Mouse (Mus musculus) cortical plate, adult 2 months (tissue): ENCODE data around the gene Nlk.

Source experiments
- CTCF ChIP-seq: fragments of 200-500 bp; IDR thresholded peaks from 2 replicates; pipeline ENCODE4 v1.5.1; 2011; ENCODE audit warnings: mild to moderate bottlenecking, control low read depth, low read length; ENCODE audit not compliant: insufficient read depth; ENCODE audit errors: extremely low read depth
- POLR2A ChIP-seq: fragments of 200-500 bp; IDR thresholded peaks from 2 replicates; pipeline ENCODE4 v1.6.1; 2011; ENCODE audit warnings: mild to moderate bottlenecking, low read length, control low read depth; ENCODE audit not compliant: insufficient read depth; ENCODE audit errors: extremely low read depth

DNA sequence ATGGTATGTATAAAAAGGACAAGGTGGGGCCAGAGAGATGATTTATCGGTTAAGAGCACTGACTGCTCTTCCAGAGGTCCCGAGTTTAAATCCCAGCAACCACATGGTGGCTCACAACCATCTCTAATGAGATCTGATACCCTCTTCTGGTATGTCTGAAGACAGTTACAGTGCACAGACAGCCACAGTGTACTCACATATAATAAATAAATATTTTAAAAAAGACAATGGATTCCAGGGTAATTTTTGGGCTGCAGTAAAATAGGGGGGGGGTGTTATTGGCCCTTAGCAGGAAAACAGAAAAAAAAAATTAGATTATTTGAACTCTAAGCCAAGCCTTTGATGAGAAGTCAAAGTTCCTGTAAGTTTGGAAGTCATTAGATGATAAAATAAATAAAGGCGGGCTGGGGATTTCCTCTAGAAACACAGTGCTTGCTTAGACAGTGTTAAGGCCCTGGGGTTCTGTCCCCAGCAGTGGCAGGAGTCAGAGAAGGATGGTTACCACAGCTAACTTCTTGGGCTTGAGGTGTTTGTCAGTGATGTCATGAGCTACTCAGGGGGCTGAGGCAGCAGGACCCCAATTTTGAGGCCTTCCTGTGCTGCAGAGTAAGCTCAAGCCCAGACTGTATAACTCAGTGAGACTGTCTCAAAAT lies 98.3 kb downstream of the Nlk start:
- TF ChIP-seq POLR2A (no peak), CTCF (no peak)
